Mouse (Mus musculus): ENCODE measurements around the gene Arl2bp.

The Arl2bp gene

DNA sequence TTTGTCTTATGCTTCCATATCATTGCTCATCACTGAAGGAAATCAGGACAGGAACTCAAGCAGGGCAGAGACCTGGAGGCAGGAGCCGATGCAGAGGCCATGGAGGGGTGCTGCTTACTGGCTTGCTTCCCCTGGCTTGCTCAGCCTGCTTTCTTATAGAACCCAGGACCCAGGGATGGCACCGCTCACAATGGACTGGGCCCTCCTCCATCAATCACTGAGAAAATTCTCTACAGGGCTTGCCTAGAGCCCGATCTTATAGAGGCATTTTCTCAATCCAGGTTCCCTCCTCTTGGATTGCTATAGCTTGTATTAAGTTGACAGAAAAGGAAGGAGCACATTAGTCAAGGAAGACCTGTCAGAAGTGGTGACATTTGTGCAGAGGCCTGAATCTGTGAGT lies 30.2 kb downstream of the Arl2bp start:
- no peak for DNase-seq

DNA sequence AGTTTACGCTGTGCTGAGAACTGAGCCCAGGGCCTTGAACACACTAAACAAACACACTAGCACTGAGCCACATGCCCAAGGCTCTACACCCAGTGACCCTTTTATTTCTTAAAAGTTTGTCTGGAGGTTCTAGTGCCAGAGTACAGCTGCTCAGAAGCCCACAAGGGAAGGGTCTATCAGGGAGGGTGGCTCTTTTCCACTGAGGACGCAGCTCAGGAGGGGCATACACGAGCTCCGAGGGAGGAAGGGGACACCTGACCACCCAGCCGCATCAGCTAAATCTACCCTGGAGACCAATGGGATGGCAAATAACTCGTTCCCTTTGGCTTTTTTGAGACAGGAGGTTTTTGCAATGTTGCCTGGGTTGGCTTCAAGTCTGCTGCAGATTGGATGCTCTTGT lies 31.6 kb downstream of the Arl2bp start:
- DNase-seq = no peak

DNA sequence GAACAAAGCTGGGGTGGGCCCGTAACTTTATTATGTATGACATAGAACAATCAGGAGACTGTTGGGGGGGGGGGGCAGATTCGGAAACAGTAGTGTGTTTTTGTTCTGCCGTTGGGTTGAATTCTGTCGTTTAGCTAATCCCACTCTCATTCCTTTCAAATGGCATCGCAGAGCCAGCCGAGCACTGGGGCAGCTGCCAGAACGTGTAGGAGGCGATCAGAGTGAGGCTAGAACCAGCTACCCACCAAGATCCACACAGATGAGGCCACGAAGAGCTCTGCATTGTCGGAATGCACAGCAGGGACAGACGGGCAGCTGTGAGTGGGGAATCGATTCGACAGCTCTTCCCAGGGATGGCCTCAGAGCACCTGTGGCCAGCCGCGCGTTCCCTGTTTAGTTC lies 33.0 kb downstream of the Arl2bp start:
- DNase-seq = no peak

DNA sequence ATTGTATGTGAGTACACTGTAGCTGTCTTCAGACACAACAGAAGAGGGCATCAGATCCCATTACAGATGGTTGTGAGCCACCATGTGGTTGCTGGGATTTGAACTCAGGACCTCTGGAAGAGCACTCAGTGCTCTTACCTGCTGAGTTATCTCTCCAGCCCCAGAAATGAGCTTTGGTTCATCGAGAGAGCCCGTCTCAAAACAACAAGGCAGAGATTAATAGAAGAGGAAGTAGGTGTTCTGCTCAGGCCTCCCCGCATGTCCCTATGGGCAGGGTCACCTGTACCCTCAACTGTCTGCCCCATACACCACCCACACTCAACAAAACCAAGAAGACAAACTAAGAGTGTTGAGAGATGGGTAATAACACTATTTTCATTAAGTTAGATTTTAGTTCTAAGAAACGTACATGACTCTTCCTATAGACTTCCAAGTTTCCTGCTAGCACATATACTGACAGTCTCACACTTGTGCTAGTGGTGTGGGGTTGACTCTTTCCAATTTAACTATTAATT lies 34.1 kb downstream of the Arl2bp start:
- DNase-seq = no peak

DNA sequence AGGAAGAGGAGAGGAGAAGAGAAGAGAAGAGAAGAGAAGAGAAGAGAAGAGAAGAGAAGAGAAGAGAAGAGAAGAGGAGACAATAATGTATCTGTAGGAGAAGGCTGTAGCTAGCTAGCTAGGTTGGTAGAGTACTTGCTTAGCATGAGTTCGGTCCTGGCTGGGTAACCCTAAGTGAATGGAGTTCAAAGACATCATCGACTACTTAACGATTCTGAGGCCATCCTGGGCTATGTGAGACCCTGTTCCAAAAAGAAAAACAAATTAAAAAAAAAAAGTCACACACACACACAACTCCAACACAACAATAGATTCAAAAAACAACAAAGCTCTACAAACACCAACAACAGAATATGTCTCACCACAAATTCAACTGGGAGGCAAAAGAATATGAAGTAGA lies 35.8 kb downstream of the Arl2bp start:
- no peak for DNase-seq

DNA sequence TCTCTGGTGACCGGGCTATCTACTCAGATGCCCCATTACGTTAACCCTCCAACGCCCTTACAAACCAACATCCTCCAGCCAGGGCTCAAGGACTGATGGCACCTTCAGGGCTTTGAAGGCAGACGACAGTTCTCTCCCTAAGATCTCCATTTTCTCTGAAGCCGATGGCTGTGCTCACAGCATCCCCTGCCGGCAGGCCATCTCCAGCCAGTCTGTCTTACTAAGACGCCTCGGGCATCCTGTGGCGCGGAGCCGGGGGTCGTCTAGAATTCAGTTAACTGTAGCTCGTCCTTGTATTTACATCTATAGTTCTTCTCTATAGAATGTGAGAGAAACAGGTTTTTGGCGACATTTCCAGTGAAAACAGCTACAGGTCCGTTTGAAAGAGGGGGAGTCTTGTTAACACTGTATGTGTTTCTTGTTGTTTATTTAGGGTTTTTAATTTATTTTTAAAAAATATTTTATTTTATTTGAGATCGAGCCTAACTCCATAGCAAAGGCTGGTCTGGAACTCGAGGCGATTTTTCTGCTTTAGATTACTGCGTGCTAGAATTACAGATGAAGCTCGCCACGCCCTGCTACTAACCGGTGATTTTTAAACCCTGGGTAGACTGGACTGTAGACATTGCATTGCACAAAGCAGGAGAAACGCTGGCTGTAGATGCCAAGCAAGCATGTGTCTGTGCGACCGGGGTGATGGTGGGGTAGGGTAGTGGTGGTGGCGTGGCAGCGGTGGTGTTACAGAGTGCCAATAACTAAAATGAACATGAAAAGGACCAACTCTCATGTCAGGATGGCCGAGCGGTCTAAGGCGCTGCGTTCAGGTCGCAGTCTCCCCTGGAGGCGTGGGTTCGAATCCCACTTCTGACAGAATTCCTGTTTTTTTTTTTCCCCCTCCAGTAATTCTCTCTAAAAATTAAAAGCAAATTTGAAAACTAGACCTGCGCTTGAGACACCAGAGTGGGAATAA lies 36.7 kb downstream of the Arl2bp start:
- DNase-seq = peak; percentile 81

DNA sequence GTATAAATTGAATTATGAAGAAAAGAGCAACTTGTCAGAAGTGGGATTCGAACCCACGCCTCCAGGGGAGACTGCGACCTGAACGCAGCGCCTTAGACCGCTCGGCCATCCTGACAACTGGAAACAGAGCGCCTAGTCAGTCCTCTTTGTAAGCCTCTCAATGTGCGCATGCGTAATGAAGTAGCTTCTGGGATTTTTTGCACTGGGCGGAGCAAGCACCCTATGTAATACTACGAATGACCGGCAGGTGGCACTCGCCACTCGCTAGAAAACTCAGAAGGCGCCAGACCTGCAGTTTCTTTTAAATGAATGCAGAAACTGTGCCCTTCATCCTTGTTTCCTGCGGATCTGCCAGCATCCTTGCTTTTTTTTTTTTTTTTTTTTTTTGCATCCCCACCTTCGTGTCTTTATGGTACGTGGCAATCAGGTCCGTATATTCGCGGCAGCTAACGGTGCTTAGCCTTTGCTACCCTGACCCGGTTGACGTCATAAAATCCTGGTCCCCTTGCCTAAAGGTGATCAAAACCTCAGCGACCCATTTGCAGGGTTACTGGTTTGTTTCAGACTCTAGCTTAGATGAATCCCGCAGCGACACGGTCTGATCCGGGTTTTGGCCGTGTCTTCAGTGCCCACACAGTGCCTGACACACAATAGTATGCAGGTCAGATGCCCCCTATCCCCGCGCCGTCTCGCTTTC lies 37.7 kb downstream of the Arl2bp start:
- DNase-seq = peak; percentile 99

DNA sequence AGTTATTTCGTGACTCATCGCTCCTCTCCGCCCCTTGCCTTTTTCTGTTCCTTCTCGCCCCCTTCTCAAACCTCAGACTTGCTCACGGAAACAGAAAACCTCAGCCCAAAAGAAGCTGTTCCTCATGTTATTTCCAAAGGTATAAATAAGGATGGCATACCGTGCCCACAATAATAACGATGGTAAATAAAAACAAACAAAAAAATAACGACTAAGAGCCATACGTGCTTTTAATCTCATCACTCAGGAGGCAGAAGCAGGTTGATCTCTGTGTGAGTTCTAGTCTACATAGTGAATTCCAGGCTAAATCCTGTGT lies 38.2 kb downstream of the Arl2bp start:
- no peak for DNase-seq

DNA sequence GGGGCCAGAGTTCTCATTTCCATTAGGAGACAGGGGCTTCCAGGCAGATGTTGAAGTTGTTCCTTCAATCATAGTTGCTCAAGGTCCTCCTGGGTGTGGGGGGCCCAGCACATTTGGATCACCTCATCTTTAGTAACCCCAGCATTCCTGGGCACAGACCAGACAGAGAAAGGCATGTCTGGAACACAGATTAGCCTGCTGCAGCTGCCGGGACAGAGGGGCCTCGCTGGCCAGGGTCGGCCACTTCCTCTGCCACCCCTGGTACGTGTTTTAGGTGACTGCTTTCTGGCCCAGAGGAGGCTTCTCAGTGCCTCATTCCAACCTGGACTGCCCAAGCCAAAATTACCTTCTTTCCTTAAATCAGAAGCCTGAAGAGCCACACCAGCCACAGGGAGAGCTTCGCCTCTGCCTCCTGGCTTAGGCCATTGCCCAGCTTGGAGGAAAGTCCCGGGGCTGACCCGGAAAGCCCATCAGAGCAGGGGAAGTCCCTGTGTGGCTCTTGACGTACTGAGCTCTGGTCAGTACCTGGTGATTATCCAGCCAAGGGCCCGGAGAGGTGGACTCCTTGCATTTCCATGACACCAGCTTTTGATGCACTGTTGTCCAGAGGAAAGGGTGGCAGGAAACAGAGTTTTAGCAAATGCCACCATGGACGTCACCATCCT lies 39.3 kb downstream of the Arl2bp start:
- peak; percentile 26 for DNase-seq

DNA sequence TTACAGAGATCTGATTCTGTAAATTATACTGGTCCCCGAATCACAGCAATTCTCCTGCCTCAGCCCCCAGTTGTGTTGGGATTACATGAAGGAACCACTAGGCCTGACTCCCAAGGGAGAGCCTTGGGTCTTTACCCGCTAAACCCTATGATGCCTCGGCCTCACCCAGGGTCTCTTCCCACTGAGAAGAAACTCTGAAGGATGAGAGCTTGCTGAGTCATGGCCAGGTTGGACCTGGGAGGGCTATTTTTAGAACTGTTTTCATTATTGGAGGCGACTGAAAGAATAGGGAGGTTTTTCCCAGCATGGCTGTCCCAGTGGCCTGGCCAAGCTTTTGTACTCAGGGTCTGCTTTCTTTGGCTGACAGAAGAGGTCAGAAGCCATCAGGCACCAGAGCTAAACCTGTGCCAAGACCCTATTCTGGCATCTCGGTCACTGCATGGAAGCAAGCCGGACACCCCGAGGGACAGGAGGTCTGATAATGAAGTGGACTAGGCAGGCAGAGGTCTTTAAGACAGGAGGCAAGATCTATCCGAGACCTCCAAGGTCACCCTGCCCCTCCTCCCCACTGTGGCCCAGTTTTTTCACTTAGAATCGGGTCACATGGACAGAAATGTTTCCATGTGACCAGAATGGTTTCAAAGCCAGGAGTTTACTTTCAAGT lies 40.5 kb downstream of the Arl2bp start:
- no peak for DNase-seq

DNA sequence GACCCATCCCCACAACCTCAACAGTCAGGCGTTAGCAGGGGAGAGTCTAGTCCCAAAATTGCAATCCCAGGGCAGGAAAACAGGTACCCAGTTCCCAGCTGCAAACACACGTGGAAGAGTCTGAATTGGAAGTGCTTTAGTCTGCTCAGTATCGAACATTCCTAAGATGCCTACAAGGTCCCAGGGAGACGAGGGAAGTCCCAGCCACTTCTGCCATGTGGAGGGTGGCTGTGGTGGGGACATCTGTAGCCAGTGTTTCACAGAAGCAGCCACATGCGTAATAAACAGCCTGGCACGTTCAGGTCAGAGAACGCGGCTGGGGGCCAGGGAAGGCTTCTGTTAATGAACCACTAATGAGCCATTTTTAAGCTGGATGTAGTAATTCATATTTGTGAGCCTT lies 43.9 kb downstream of the Arl2bp start:
- DNase-seq = no peak

DNA sequence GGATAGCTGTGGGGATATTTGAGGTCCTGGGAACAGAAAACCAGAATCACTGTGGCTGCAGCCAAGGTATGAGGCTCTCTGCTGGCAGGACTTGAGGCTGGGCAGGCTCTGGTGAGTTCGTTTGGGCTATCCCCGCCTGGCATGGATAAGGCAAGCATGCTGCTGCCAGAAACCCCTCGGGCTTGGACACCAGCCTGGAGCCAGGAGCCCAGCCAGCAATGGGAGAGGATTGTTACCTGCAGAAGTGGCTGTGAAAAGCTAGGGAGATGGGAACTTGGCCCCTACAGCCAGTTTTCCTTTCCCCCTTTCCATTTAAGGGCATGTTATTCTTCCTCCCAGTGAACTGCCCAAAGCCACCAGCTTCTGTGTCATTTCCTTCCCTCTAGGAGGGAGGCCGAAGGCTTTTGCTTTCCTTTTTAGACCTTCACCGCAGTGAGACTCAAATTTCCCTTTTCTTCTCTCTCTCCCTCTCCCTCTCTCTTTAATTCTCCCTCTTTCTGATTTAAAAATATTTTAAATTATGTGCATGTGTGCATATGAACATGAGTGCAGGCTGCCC lies 44.8 kb downstream of the Arl2bp start:
- DNase-seq = peak; percentile 41

DNA sequence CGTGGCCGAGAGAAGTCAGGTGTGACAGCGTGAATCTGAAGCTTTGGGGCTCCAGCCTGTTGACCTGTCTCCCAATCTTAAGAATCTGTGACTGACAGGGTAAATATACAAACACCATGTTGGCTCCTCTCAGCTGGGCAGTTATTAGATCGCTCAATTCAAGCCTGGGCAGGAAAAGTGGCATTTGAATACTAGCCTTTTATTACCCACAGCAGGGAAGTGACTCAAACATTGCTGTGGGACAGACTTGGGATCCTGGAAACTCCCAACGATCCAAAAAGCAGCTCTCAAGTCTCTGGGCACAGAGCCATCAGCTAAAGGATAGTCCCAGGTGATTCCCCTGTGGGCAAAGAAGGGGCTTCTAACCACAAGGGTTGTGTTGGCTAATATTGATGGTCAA lies 48.2 kb downstream of the Arl2bp start:
- DNase-seq = no peak

DNA sequence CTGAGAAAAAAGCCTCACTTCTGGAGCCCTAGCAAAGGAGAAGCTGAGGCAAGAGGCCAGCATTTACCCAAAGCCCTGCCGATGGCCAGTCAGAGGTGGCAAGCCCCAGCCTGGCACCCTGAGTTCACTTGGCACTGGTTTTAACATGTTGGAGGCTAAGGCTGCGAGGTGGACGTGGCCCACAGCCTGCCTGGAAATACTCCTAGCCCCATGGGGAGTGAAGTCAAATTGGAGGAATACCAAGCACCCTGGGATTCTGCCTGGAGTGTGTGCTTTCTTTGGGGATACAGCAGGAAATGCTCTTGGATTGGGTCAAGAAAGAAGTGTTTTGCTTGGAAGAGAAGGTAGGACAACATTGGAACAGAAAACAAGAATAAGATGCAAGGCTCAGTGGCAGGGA lies 49.5 kb downstream of the Arl2bp start:
- no peak for DNase-seq

DNA sequence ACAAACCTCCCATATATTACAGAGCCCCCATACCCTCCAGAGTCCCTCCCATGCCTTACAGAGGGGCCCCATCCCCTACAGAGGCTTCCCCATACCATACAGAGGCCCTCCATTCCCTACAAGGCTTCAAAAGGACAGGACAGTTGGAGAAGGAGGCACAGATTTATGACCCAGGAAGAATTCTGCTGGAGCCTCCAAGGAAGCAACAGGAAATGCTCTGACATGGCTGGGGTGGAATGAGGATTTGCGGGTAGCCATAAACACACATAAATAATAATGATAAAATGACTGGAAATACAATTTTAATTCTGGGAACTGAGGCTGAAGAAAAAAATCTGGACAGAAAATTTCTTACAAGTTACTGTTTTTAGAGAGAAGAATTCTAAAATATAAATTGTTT lies 50.4 kb downstream of the Arl2bp start:
- no peak for DNase-seq

Data from cerebellum, adult 9-10 months (tissue).